Mouse (Mus musculus): ENCODE data around the gene Olfr159.

- TF ChIP-seq CTCF (IDR thresholded peaks at IDR 0.05; ENCODE audit: control insufficient read depth, insufficient read depth, insufficient read length) (no peak), USF1 (IDR thresholded peaks at IDR 0.05; ENCODE audit: low read depth) (no peak), MAX (IDR thresholded peaks at IDR 0.05) (no peak), MYOD1 (IDR thresholded peaks at IDR 0.05; ENCODE audit: control insufficient read depth, insufficient read length, low read depth) (no peak), MYOG (IDR thresholded peaks at IDR 0.05; ENCODE audit: control insufficient read depth, extremely low read depth, insufficient read length) (no peak), FOSL1 (IDR thresholded peaks at IDR 0.05; ENCODE audit: insufficient read depth, low read length, poor library complexity, severe bottlenecking) (no peak), CEBPB (IDR thresholded peaks at IDR 0.05; ENCODE audit: low read depth) (no peak)
These were observed 28.2 kb downstream of the Olfr159 start for GRCm38 (mm10) chr4:43742637-43743036.

All from C2C12 (cell line).